Mouse (Mus musculus): ENCODE data around the gene Erich6.

DNA sequence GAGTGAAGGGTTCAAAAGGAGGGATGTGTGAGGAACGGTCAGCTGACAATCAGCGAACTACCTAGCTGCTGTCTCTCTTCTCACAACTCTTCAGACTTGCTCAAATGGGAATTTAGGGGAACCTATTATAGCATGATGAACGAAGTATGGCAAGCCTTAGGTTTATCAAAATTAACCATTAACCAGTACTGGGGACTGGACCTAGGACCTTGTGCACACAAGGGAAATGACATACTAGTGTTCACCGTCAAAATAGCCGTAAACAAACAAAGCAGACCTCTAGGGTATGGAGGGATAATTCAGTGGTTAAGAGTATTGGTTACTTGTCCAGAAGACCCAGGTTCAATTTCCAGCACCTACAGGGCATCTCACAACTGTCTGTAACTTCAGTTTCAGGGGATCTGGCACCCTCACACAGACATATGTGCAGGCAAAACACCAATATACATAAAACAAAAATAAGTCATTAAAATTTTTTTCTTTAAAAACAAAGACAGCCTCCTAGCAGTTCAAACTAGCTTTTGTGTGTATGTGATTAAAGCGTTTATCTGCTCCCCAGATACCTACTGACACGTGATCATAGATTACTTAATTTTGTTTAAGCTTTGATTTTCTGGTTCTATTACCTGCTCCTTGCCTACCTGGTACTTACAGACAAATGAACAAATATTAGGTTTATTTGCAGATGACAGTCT, 44.1 kb upstream of the Erich6 start:
- no peak for TF ChIP-seq CTCF (IDR thresholded peaks at IDR 0.05)
- no peak for TF ChIP-seq EP300 (IDR thresholded peaks at IDR 0.05)

Measured in lung, postnatal 0 days (tissue).